Mouse (Mus musculus) mouse trophoblast stem cell (cell line): Measurements from ENCODE around the gene Rftn2.

ENCODE experiments used
- in situ Hi-C, 2 experiments: fragments of 300-500 bp; cut with MseI, MboI; formaldehyde crosslinking; loops; 2 replicates in 1 of 2; 3 replicates in 1 of 2; pipeline ENCODE4 v1.15.1; 2025

Gene Rftn2

GRCm38 (mm10) chr1:55123561-55123960 lies 103.0 kb downstream of the Rftn2 start:
- in situ Hi-C loops, result no loop called here

GRCm38 (mm10) chr1:55123046-55123445 lies 103.5 kb downstream of the Rftn2 start:
- in situ Hi-C loops, result no loop called here
